ENCODE assay signal across 8 mouse cellular contexts in genomic region chr2:153348100-153348831, GRCm38 (mm10). TPM values are rescaled to one million over a fixed set of nuclear protein-coding genes. Genes with fewer than 3 reads are reported as not detected.
DNase-seq lines count a peak whose midpoint lies in the region; ATAC-seq and TF ChIP-seq lines count a peak whose summit lies in the region.

No protein-coding gene starts in this region.

- no peak for TF ChIP-seq EP300 in lung, postnatal 0 days (IDR thresholded peaks at IDR 0.05)

- no peak for TF ChIP-seq POLR2A in limb, embryonic 14.5 days (IDR thresholded peaks at IDR 0.05; ENCODE audit: borderline replicate concordance, extremely low read depth, insufficient read depth, insufficient read length)

- H3K27me3 ChIP-seq in lung, postnatal 0 days (replicated peaks; ENCODE audit: insufficient read depth, low read length): no peaks in the 10 kb centered on the region
- no peaks in the 10 kb centered on the region for H3K27me3 ChIP-seq in forebrain, embryonic 10.5 days (ENCODE audit: poor library complexity, severe bottlenecking)
- H3K27me3 ChIP-seq in limb, embryonic 14.5 days (ENCODE audit: control insufficient read depth, insufficient read depth, low read length): no peaks in the 10 kb centered on the region
- no peaks in the 10 kb centered on the region for H3K27me3 ChIP-seq in stomach, embryonic 15.5 days (replicated peaks)

- no peak overlapping the region; the same call in 1 of the 2 replicates for H3K4me3 ChIP-seq in lung, postnatal 0 days (ENCODE audit: low read depth, low read length)
- H3K4me3 ChIP-seq in forebrain, embryonic 10.5 days: peak overlapping the region; percentile 88
- H3K4me3 ChIP-seq in limb, embryonic 14.5 days (replicated peaks; ENCODE audit: low read length): peak overlapping the region; percentile 63
- H3K4me3 ChIP-seq in stomach, embryonic 15.5 days (replicated peaks): peak overlapping the region; percentile 81

- peaks cover 21% of the 10 kb centered on the region; the same call in 1 of the 2 replicates for H3K4me1 ChIP-seq in lung, postnatal 0 days (ENCODE audit: insufficient read depth, low read depth, low read length)
- H3K4me1 ChIP-seq in forebrain, embryonic 10.5 days: peaks cover 47% of the 10 kb centered on the region
- H3K4me1 ChIP-seq in limb, embryonic 14.5 days (ENCODE audit: control insufficient read depth, insufficient read depth, low read length): peaks cover 25% of the 10 kb centered on the region
- peaks cover 19% of the 10 kb centered on the region for H3K4me1 ChIP-seq in stomach, embryonic 15.5 days

- peak overlapping the region; percentile 80 for H3K4me2 ChIP-seq in lung, postnatal 0 days (replicated peaks; ENCODE audit: low read depth, low read length)
- H3K4me2 ChIP-seq in limb, embryonic 14.5 days (replicated peaks; ENCODE audit: low read depth, low read length, severe bottlenecking): peak overlapping the region; percentile 58
- H3K4me2 ChIP-seq in stomach, embryonic 15.5 days: peak overlapping the region; percentile 67

- WGBS in lung, postnatal 0 days: 40% methylated on average over 6 of the region's 6 CpGs
- 76% methylated on average over 6 of the region's 6 CpGs for WGBS in forebrain, embryonic 10.5 days
- 49% methylated on average over 6 of the region's 6 CpGs for WGBS in limb, embryonic 14.5 days
- 39% methylated on average over 6 of the region's 6 CpGs for WGBS in stomach, embryonic 15.5 days

- H3K9me3 ChIP-seq in lung, postnatal 0 days (ENCODE audit: low read length): no peaks in the 10 kb centered on the region
- no peaks in the 10 kb centered on the region for H3K9me3 ChIP-seq in forebrain, embryonic 10.5 days
- H3K9me3 ChIP-seq in limb, embryonic 14.5 days (ENCODE audit: control insufficient read depth, low read length): no peaks in the 10 kb centered on the region
- no peaks in the 10 kb centered on the region for H3K9me3 ChIP-seq in stomach, embryonic 15.5 days

- H3K27ac ChIP-seq in lung, postnatal 0 days (ENCODE audit: low read length): no peak overlapping the region
- H3K27ac ChIP-seq in forebrain, embryonic 10.5 days: no peak overlapping the region
- H3K27ac ChIP-seq in limb, embryonic 14.5 days (replicated peaks; ENCODE audit: low read depth, low read length): no peak overlapping the region
- H3K27ac ChIP-seq in stomach, embryonic 15.5 days: no peak overlapping the region

- H3K9ac ChIP-seq in lung, postnatal 0 days (replicated peaks; ENCODE audit: low read depth): no peak overlapping the region
- 0 out of 2 replicates have a peak overlapping the region, but pooled peaks have one; percentile 12 for H3K9ac ChIP-seq in limb, embryonic 14.5 days (ENCODE audit: low read depth, low read length, severe bottlenecking)
- H3K9ac ChIP-seq in stomach, embryonic 15.5 days: no peak overlapping the region

- no peak for DNase-seq in lung, postnatal 0 days (ENCODE audit: low spot score)
- no peak for DNase-seq in lung, postnatal 10 days
- no peak for DNase-seq in forebrain, embryonic 10.5 days (ENCODE audit: extremely low spot score, low spot score)
- DNase-seq in limb, embryonic 14.5 days (ENCODE audit: low spot score): no peak
- no peak for DNase-seq in cerebellum, postnatal 36 days
- no peak for DNase-seq in layer of hippocampus, adult 9-10 months (ENCODE audit: low spot score)
- DNase-seq in embryo, embryonic 11 days: no peak

- no peak for ATAC-seq in lung, postnatal 0 days
- ATAC-seq in limb, embryonic 14.5 days (ENCODE audit: low FRiP score, low read depth): no peak
- ATAC-seq in stomach, embryonic 15.5 days (ENCODE audit: insufficient read depth, low FRiP score, low read depth): no peak

- TF ChIP-seq CTCF in lung, postnatal 0 days (IDR thresholded peaks at IDR 0.05): no peak

- H3K36me3 ChIP-seq in lung, postnatal 0 days (ENCODE audit: insufficient read depth, low read length): 0 out of 2 replicates have a peak, but pooled peaks cover 5% of the 10 kb centered on the region
- H3K36me3 ChIP-seq in forebrain, embryonic 10.5 days (replicated peaks): peaks cover 42% of the 10 kb centered on the region
- peaks cover 14% of the 10 kb centered on the region for H3K36me3 ChIP-seq in limb, embryonic 14.5 days (ENCODE audit: control insufficient read depth, insufficient read depth, low read length)
- H3K36me3 ChIP-seq in stomach, embryonic 15.5 days: peaks cover 8% of the 10 kb centered on the region; the same call in 1 of the 2 replicates

RNA-seq across cellular contexts. Expression of gene Asxl1, which starts 2.6 kb away (rescaled TPM):
- 10.3 and 12.1 TPM in 2 replicates for polyA plus RNA-seq in lung, postnatal 0 days (2015; fragmentation: Nextera tagmentation; extraction: Ambion mirVana)
- 13.1 and 14.2 TPM in 2 replicates for polyA plus RNA-seq in forebrain, embryonic 10.5 days (2016; fragmentation: Nextera tagmentation; extraction: Ambion mirVana)
- 28.5 and 29.7 TPM in 2 replicates for polyA plus RNA-seq in limb, embryonic 14.5 days (2012; rRNA removed)
- polyA plus RNA-seq in limb, embryonic 14.5 days (2014; fragmentation: Nextera tagmentation; extraction: Ambion mirVana): 19.4 and 20.6 TPM in 2 replicates
- polyA plus RNA-seq in stomach, embryonic 15.5 days (2015; fragmentation: Nextera tagmentation; extraction: Ambion mirVana): 11.3 and 14.4 TPM in 2 replicates

RNA-seq across cellular contexts. Expression of gene Kif3b, which starts 57.1 kb away (rescaled TPM):
- 4.7 and 5.2 TPM in 2 replicates for polyA plus RNA-seq in lung, postnatal 0 days (2015; fragmentation: Nextera tagmentation; extraction: Ambion mirVana)
- 6.2 and 6.9 TPM in 2 replicates for polyA plus RNA-seq in forebrain, embryonic 10.5 days (2016; fragmentation: Nextera tagmentation; extraction: Ambion mirVana)
- polyA plus RNA-seq in limb, embryonic 14.5 days (2012; rRNA removed): 10.6 and 11.5 TPM in 2 replicates
- 4.7 and 6.2 TPM in 2 replicates for polyA plus RNA-seq in limb, embryonic 14.5 days (2014; fragmentation: Nextera tagmentation; extraction: Ambion mirVana)
- 6.3 and 7.0 TPM in 2 replicates for polyA plus RNA-seq in stomach, embryonic 15.5 days (2015; fragmentation: Nextera tagmentation; extraction: Ambion mirVana)
